ENCODE assay signal across 8 mouse cellular contexts in genomic region chr10:80936135-80936809, GRCm38 (mm10). TPM values are rescaled to one million over a fixed set of nuclear protein-coding genes. Genes with fewer than 3 reads are reported as not detected.
A peak's percentile ranks its signal among the peaks of the same experiment; 100 is the strongest.
DNase-seq lines count a peak whose midpoint lies in the region; ATAC-seq lines count a peak whose summit lies in the region.

No protein-coding gene starts in this region.

- H3K4me1 ChIP-seq in heart, embryonic 11.5 days (ENCODE audit: control insufficient read depth, insufficient read depth, low read length): peaks cover 86% of the 10 kb centered on the region
- H3K4me1 ChIP-seq in kidney, embryonic 14.5 days (ENCODE audit: control insufficient read depth, insufficient read depth, low read length): peaks cover 81% of the 10 kb centered on the region
- peaks cover 88% of the 10 kb centered on the region for H3K4me1 ChIP-seq in lung, embryonic 15.5 days

- H3K4me2 ChIP-seq in heart, embryonic 11.5 days: peak overlapping the region; percentile 81
- peak overlapping the region; percentile 62 for H3K4me2 ChIP-seq in kidney, embryonic 14.5 days (replicated peaks; ENCODE audit: low read depth, low read length)
- H3K4me2 ChIP-seq in lung, embryonic 15.5 days: peak overlapping the region; percentile 79

- H3K9ac ChIP-seq in heart, embryonic 11.5 days (ENCODE audit: low read depth, low read length): peak overlapping the region; percentile 80
- H3K9ac ChIP-seq in kidney, embryonic 14.5 days (ENCODE audit: low read depth, low read length): peak overlapping the region; percentile 55
- H3K9ac ChIP-seq in lung, embryonic 15.5 days: peak overlapping the region; percentile 39

- H3K9me3 ChIP-seq in heart, embryonic 11.5 days (replicated peaks; ENCODE audit: control insufficient read depth, low read length): no peaks in the 10 kb centered on the region
- no peaks in the 10 kb centered on the region for H3K9me3 ChIP-seq in kidney, embryonic 14.5 days (ENCODE audit: control insufficient read depth, low read length)
- no peaks in the 10 kb centered on the region for H3K9me3 ChIP-seq in lung, embryonic 15.5 days

- peak; percentile 32; the same call in 1 of the 2 replicates for ATAC-seq in heart, embryonic 11.5 days (replicated peaks; ENCODE audit: insufficient number of reproducible peaks, low FRiP score, low TSS enrichment)
- peak; percentile 25; the same call in 1 of the 2 replicates for ATAC-seq in kidney, embryonic 14.5 days (ENCODE audit: low FRiP score, low TSS enrichment)
- peak; percentile 23; the same call in 1 of the 2 replicates for ATAC-seq in lung, embryonic 15.5 days (ENCODE audit: borderline replicate concordance, extremely low read depth, low FRiP score, low TSS enrichment)

- no peaks in the 10 kb centered on the region for H3K36me3 ChIP-seq in heart, embryonic 11.5 days (ENCODE audit: control insufficient read depth, insufficient read depth, low read length)
- no peaks in the 10 kb centered on the region for H3K36me3 ChIP-seq in kidney, embryonic 14.5 days (ENCODE audit: control insufficient read depth, insufficient read depth, low read length)
- H3K36me3 ChIP-seq in lung, embryonic 15.5 days: no peaks in the 10 kb centered on the region

- intact Hi-C loops in left cerebral cortex, postnatal 10 days (cut with DNase I): no loop called here

- peak; percentile 61 to 89 for DNase-seq in left cerebral cortex, postnatal 10 days (ENCODE audit: extremely low spot score in 1 of 2, low spot score in 2 of 2)
- no peak for DNase-seq in left cerebral cortex, adult 9 months (ENCODE audit: low spot score in 2 of 2)
- DNase-seq in cerebellum, postnatal 25 days: peak; percentile 73 to 83
- peak; percentile 46 for DNase-seq in right cerebral cortex, postnatal 25 days
- no peak for DNase-seq in spleen, adult 12 weeks (ENCODE audit: low spot score)

- peaks cover 20% of the 10 kb centered on the region for H3K27me3 ChIP-seq in heart, embryonic 11.5 days (ENCODE audit: control insufficient read depth, insufficient read depth, low read length)
- peaks cover 46% of the 10 kb centered on the region for H3K27me3 ChIP-seq in kidney, embryonic 14.5 days (ENCODE audit: control insufficient read depth, insufficient read depth, low read length)
- peaks cover 29% of the 10 kb centered on the region for H3K27me3 ChIP-seq in lung, embryonic 15.5 days

- WGBS in heart, embryonic 11.5 days (ENCODE audit: insufficient replicate concordance): 2% methylated on average over 36 of the region's 37 CpGs
- 1% methylated on average over 33 of the region's 37 CpGs for WGBS in kidney, embryonic 14.5 days
- 2% methylated on average over 37 of the region's 37 CpGs for WGBS in lung, embryonic 15.5 days

- H3K27ac ChIP-seq in heart, embryonic 11.5 days (ENCODE audit: low read depth, low read length): peak overlapping the region; percentile 59
- H3K27ac ChIP-seq in kidney, embryonic 14.5 days (ENCODE audit: low read depth, low read length): no peak overlapping the region
- peak overlapping the region; percentile 75 for H3K27ac ChIP-seq in lung, embryonic 15.5 days

- H3K4me3 ChIP-seq in heart, embryonic 11.5 days (ENCODE audit: low read depth, low read length): peak overlapping the region; percentile 49
- H3K4me3 ChIP-seq in kidney, embryonic 14.5 days (ENCODE audit: low read length): peak overlapping the region; percentile 35
- peak overlapping the region; percentile 38 for H3K4me3 ChIP-seq in lung, embryonic 15.5 days

RNA-seq across cellular contexts. Expression of gene Gadd45b, which starts 6.4 kb away (rescaled TPM):
- 10 to 100 TPM in 1 of 2 experiments, 1 to 10 TPM in 1; 8.2 to 10.4 TPM for total RNA-seq in left cerebral cortex, postnatal 10 days (2021)
- 21.3 and 25.6 TPM in 2 replicates for polyA plus RNA-seq in heart, embryonic 11.5 days (2014; fragmentation: Nextera tagmentation; extraction: Ambion mirVana)
- 16.1 and 16.3 TPM in 2 replicates for polyA plus RNA-seq in kidney, embryonic 14.5 days (2014; fragmentation: Nextera tagmentation; extraction: Ambion mirVana)
- polyA plus RNA-seq in lung, embryonic 15.5 days (2015; fragmentation: Nextera tagmentation; extraction: Ambion mirVana): 42.7 and 42.9 TPM in 2 replicates

RNA-seq across cellular contexts. Expression of gene Lmnb2, which starts 18.2 kb away (rescaled TPM):
- total RNA-seq in left cerebral cortex, postnatal 10 days (2021): 10 to 100 TPM; 20.4 to 21.3 TPM
- polyA plus RNA-seq in heart, embryonic 11.5 days (2014; fragmentation: Nextera tagmentation; extraction: Ambion mirVana): 7.9 and 11.6 TPM in 2 replicates
- polyA plus RNA-seq in kidney, embryonic 14.5 days (2014; fragmentation: Nextera tagmentation; extraction: Ambion mirVana): 16.0 and 17.1 TPM in 2 replicates
- polyA plus RNA-seq in lung, embryonic 15.5 days (2015; fragmentation: Nextera tagmentation; extraction: Ambion mirVana): 55.8 and 60.4 TPM in 2 replicates

RNA-seq across cellular contexts. Expression of gene Timm13, which starts 35.5 kb away (rescaled TPM):
- total RNA-seq in left cerebral cortex, postnatal 10 days (2021): 100 to 1,000 TPM; 158 to 161 TPM
- polyA plus RNA-seq in heart, embryonic 11.5 days (2014; fragmentation: Nextera tagmentation; extraction: Ambion mirVana): 300 and 340 TPM in 2 replicates
- 391 and 501 TPM in 2 replicates for polyA plus RNA-seq in kidney, embryonic 14.5 days (2014; fragmentation: Nextera tagmentation; extraction: Ambion mirVana)
- 305 and 307 TPM in 2 replicates for polyA plus RNA-seq in lung, embryonic 15.5 days (2015; fragmentation: Nextera tagmentation; extraction: Ambion mirVana)

Comparison
In these comparisons a context has a peak if more than half of its experiments do, and no peak if none do; other contexts are left out.
1. DNase-seq: peak in left cerebral cortex, postnatal 10 days (2 of 2), cerebellum, postnatal 25 days (2 of 2) and right cerebral cortex, postnatal 25 days (single experiment); none in left cerebral cortex, adult 9 months (0 of 2) and spleen, adult 12 weeks (single experiment).
2. Peak in every context shown above with its lines, with median percentiles within 50 percentile points of each other: ATAC-seq, H3K4me2 ChIP-seq, H3K4me3 ChIP-seq and H3K9ac ChIP-seq.